In genomic region chr5:107926550-107927249, GRCm38 (mm10) we compare ENCODE assay signal across 16 mouse cellular contexts. TPM values are rescaled to one million over a fixed set of nuclear protein-coding genes. Genes with fewer than 3 reads are reported as not detected.
A peak's percentile ranks its signal among the peaks of the same experiment; 100 is the strongest.
DNase-seq lines count a peak whose midpoint lies in the region; ATAC-seq and TF ChIP-seq lines count a peak whose summit lies in the region.
"Had no signal": no experiment of that assay in that cellular context is flagged by ENCODE, and none has a peak within 500 bp of the region (broad histone marks: within the 10 kb centered on the region; RNA-seq: fewer than 3 reads in every experiment).

No protein-coding gene starts in this region.

- no peak for TF ChIP-seq POLR2A in bone marrow, adult 2 months (IDR thresholded peaks at IDR 0.05; ENCODE audit: borderline replicate concordance, control insufficient read depth, low read depth, low read length)

- H3K4me3 ChIP-seq in liver, embryonic 11.5 days (ENCODE audit: low read depth, low read length), result no peak overlapping the region
- H3K4me3 ChIP-seq in bone marrow, adult 2 months (replicated peaks; ENCODE audit: control insufficient read depth, low read depth, low read length), result no peak overlapping the region
- H3K4me3 ChIP-seq in macrophage (ENCODE audit: inconsistent target), result no peak overlapping the region
- H3K4me3 ChIP-seq in left cerebral cortex, adult 2 months, result no peak overlapping the region
- H3K4me3 ChIP-seq: embryonic facial prominence, embryonic 13.5 days; hindbrain, embryonic 15.5 days; liver, embryonic 15.5 days had no signal

- no peaks in the 10 kb centered on the region for H3K9me3 ChIP-seq in liver, embryonic 11.5 days (ENCODE audit: control insufficient read depth, low read length)
- H3K9me3 ChIP-seq: embryonic facial prominence, embryonic 13.5 days; hindbrain, embryonic 15.5 days; liver, embryonic 15.5 days had no signal

- TF ChIP-seq CTCF in bone marrow, adult 2 months (IDR thresholded peaks at IDR 0.05; ENCODE audit: control insufficient read depth, insufficient read depth, low read length), result no peak
- no peak for TF ChIP-seq CTCF in left cerebral cortex, adult 2 months (IDR thresholded peaks at IDR 0.05)

- H3K9ac ChIP-seq in liver, embryonic 11.5 days (ENCODE audit: low read depth, low read length), result no peak overlapping the region
- H3K9ac ChIP-seq: embryonic facial prominence, embryonic 13.5 days; forebrain, postnatal 0 days; hindbrain, embryonic 15.5 days; liver, embryonic 15.5 days had no signal

- peaks cover 18% of the 10 kb centered on the region for H3K79me2 ChIP-seq in macrophage (ENCODE audit: inconsistent target)

- no peak for ATAC-seq in liver, embryonic 11.5 days (replicated peaks; ENCODE audit: low FRiP score)
- ATAC-seq: forebrain, postnatal 0 days had no signal

- peak; percentile 14 for DNase-seq in liver
- DNase-seq in liver, embryonic 11.5 days (ENCODE audit: low spot score), result no peak
- peak; percentile 71 for DNase-seq in thymus, postnatal 14 days
- DNase-seq in kidney, adult 18-20 months, result no peak
- no peak for DNase-seq in left cerebral cortex, adult 2 months (ENCODE audit: extremely low spot score in 1 of 2, low spot score in 2 of 2)
- DNase-seq in left cerebral cortex, postnatal 10 days (ENCODE audit: extremely low spot score in 1 of 2, low spot score in 2 of 2), result no peak
- DNase-seq: cerebellum, adult 9-10 months; forebrain, postnatal 0 days; kidney, postnatal 14 days; layer of hippocampus, postnatal 36 days had no signal

- WGBS in liver, embryonic 11.5 days, result 48% methylated on average over 11 of the region's 11 CpGs
- whole genome bisulfite sequencing in bone marrow, adult 2 months, result 12% methylated on average over 11 of the region's 11 CpGs
- WGBS in macrophage (ENCODE audit: missing documents), result 22% methylated on average over 11 of the region's 11 CpGs

- H3K27me3 ChIP-seq in liver, embryonic 11.5 days (replicated peaks; ENCODE audit: control insufficient read depth, insufficient read depth, low read length), result no peaks in the 10 kb centered on the region
- H3K27me3 ChIP-seq: CH12.LX; embryonic facial prominence, embryonic 13.5 days; hindbrain, embryonic 15.5 days; liver, embryonic 15.5 days had no signal

- H3K4me2 ChIP-seq in liver, embryonic 11.5 days, result no peak overlapping the region
- H3K4me2 ChIP-seq: embryonic facial prominence, embryonic 13.5 days; hindbrain, embryonic 15.5 days; liver, embryonic 15.5 days had no signal

- H3K36me3 ChIP-seq in liver, embryonic 11.5 days (ENCODE audit: control insufficient read depth, insufficient read depth, low read length), result no peaks in the 10 kb centered on the region
- no peaks in the 10 kb centered on the region for H3K36me3 ChIP-seq in macrophage (ENCODE audit: inconsistent target)
- H3K36me3 ChIP-seq: embryonic facial prominence, embryonic 13.5 days; hindbrain, embryonic 15.5 days; liver, embryonic 15.5 days had no signal

- intact Hi-C loops in left cerebral cortex, adult 2 months (cut with DNase I), result no loop called here
- intact Hi-C loops in left cerebral cortex, postnatal 10 days (cut with DNase I), result no loop called here

- no peaks in the 10 kb centered on the region; the same call in 1 of the 2 replicates for H3K4me1 ChIP-seq in liver, embryonic 11.5 days (replicated peaks; ENCODE audit: control insufficient read depth, insufficient read depth, low read length)
- H3K4me1 ChIP-seq in bone marrow, adult 2 months (ENCODE audit: control insufficient read depth, insufficient read depth, low read length), result peaks cover 7% of the 10 kb centered on the region
- H3K4me1 ChIP-seq: hindbrain, embryonic 15.5 days had no signal

- H3K27ac ChIP-seq in liver, embryonic 11.5 days (ENCODE audit: low read depth, low read length), result no peak overlapping the region
- H3K27ac ChIP-seq in bone marrow, adult 2 months (ENCODE audit: control insufficient read depth, insufficient read depth, low read depth, low read length, poor library complexity), result peak overlapping the region; percentile 22; the same call in 1 of the 2 replicates
- H3K27ac ChIP-seq in macrophage, result 0 out of 2 replicates have a peak overlapping the region, but pooled peaks have one; percentile 7
- H3K27ac ChIP-seq in left cerebral cortex, adult 2 months, result no peak overlapping the region
- H3K27ac ChIP-seq: embryonic facial prominence, embryonic 13.5 days; hindbrain, embryonic 15.5 days; liver, embryonic 15.5 days had no signal

RNA-seq across cellular contexts. Expression of gene Rpl5, which starts 26.4 kb away (rescaled TPM):
- polyA plus RNA-seq in liver, embryonic 11.5 days (2014; fragmentation: Nextera tagmentation; extraction: Ambion mirVana), result 102 and 105 TPM in 2 replicates
- 31.5 and 104 TPM in 2 replicates for polyA plus RNA-seq in bone marrow, adult 2 months (2011; ENCODE audit: insufficient read depth, insufficient read length, low replicate concordance, missing spikeins)
- 100 to 1,000 TPM in 22 of 26 experiments, 10 to 100 TPM in 4; 61.3 to 252 (median 196) TPM for total RNA-seq in macrophage (2018; cell fraction: chromatin; rRNA removed)
- total RNA-seq in macrophage (2018; cell fraction: cytosol; rRNA removed), result 100 to 1,000 TPM in 6 of 26 experiments, 10 to 100 TPM in 20; 40.6 to 144 (median 77.4) TPM
- total RNA-seq in macrophage (2018; cell fraction: nucleus; rRNA removed), result 100 to 1,000 TPM in 20 of 26 experiments, 10 to 100 TPM in 6; 55.5 to 262 (median 129) TPM
- polyA plus RNA-seq in macrophage (2018), result 176 to 189 TPM (median 181 TPM) in 3 replicates
- total RNA-seq in left cerebral cortex, adult 2 months (2021), result 10 to 100 TPM; 53.8 to 61.6 TPM
- total RNA-seq in left cerebral cortex, postnatal 10 days (2021), result 100 to 1,000 TPM; 109 to 116 TPM

RNA-seq across cellular contexts. Expression of gene Evi5, which starts 51.8 kb away (rescaled TPM):
- polyA plus RNA-seq in liver, embryonic 11.5 days (2014; fragmentation: Nextera tagmentation; extraction: Ambion mirVana), result 42.3 and 48.3 TPM in 2 replicates
- 48.1 and 50.0 TPM in 2 replicates for polyA plus RNA-seq in bone marrow, adult 2 months (2011; ENCODE audit: insufficient read depth, insufficient read length, low replicate concordance, missing spikeins)
- 100 to 1,000 TPM in 16 of 26 experiments, 10 to 100 TPM in 10; 47.5 to 159 (median 113) TPM for total RNA-seq in macrophage (2018; cell fraction: chromatin; rRNA removed)
- 10 to 100 TPM; 20.1 to 37.4 (median 29.4) TPM for total RNA-seq in macrophage (2018; cell fraction: cytosol; rRNA removed)
- total RNA-seq in macrophage (2018; cell fraction: nucleus; rRNA removed), result 100 to 1,000 TPM in 1 of 26 experiments, 10 to 100 TPM in 25; 29.2 to 107 (median 51.8) TPM
- polyA plus RNA-seq in macrophage (2018), result 16.3 to 20.2 TPM (median 19.8 TPM) in 3 replicates
- 10 to 100 TPM; 85.7 to 88.7 TPM for total RNA-seq in left cerebral cortex, adult 2 months (2021)
- 10 to 100 TPM; 67.0 to 72.2 TPM for total RNA-seq in left cerebral cortex, postnatal 10 days (2021)

Comparison
In these comparisons a context has a peak if more than half of its experiments do, and no peak if none do; other contexts are left out.
1. DNase-seq: peak in liver (single experiment) and thymus, postnatal 14 days (single experiment); none in liver, embryonic 11.5 days (single experiment), kidney, adult 18-20 months (single experiment), left cerebral cortex, adult 2 months (0 of 2) and left cerebral cortex, postnatal 10 days (0 of 2).
2. H3K27ac ChIP-seq: peak in bone marrow, adult 2 months (single experiment) and macrophage (single experiment); none in liver, embryonic 11.5 days (single experiment) and left cerebral cortex, adult 2 months (single experiment).